Mouse (Mus musculus): ENCODE results near the gene Capns2. TPM values are rescaled to one million over a fixed set of nuclear protein-coding genes. Genes with fewer than 3 reads are reported as not detected.

Capns2 gene
- polyA plus RNA-seq (2016; fragmentation: Nextera tagmentation; extraction: Ambion mirVana), result not detected in 2 replicates

GRCm38 (mm10) chr8:92901107-92901506 lies at the start of gene Capns2:
TSS of gene Capns2 (plus strand) at chr8:92901407.
- no peak within 1 kb of the TSS for H3K9ac ChIP-seq
- WGBS (ENCODE audit: insufficient replicate concordance), result 91% methylated on average over 5 of the region's 5 CpGs
- H3K27ac ChIP-seq, result no peak within 1 kb of the TSS
- ATAC-seq, result no peak
- no peaks in the 10 kb centered on the region for H3K27me3 ChIP-seq (replicated peaks)
- no peaks in the 10 kb centered on the region for H3K4me1 ChIP-seq
- H3K36me3 ChIP-seq, result no peaks in the 10 kb centered on the region
- no peaks in the 10 kb centered on the region for H3K9me3 ChIP-seq (replicated peaks)
- no peak within 1 kb of the TSS for H3K4me2 ChIP-seq
- no peak within 1 kb of the TSS for H3K4me3 ChIP-seq

GRCm38 (mm10) chr8:92853188-92853983 lies 47.8 kb upstream of the Capns2 start:
- 38% methylated on average over 18 of the region's 18 CpGs for WGBS (ENCODE audit: insufficient replicate concordance)
- no peak for ATAC-seq
- no peaks in the 10 kb centered on the region for H3K36me3 ChIP-seq
- H3K27me3 ChIP-seq (replicated peaks), result peaks cover 35% of the 10 kb centered on the region
- no peak overlapping the region for H3K4me3 ChIP-seq
- peaks cover 13% of the 10 kb centered on the region; the same call in 1 of the 2 replicates for H3K4me1 ChIP-seq
- no peaks in the 10 kb centered on the region for H3K9me3 ChIP-seq (replicated peaks)
- H3K4me2 ChIP-seq, result no peak overlapping the region
- no peak overlapping the region for H3K27ac ChIP-seq
- no peak overlapping the region for H3K9ac ChIP-seq

- WGBS (ENCODE audit: insufficient replicate concordance), result 54% methylated on average over 3 of the region's 3 CpGs
- no peak overlapping the region for H3K27ac ChIP-seq
- ATAC-seq, result no peak
Measured at GRCm38 (mm10) chr8:92854673-92855072, 46.5 kb upstream of the Capns2 start.

DNA sequence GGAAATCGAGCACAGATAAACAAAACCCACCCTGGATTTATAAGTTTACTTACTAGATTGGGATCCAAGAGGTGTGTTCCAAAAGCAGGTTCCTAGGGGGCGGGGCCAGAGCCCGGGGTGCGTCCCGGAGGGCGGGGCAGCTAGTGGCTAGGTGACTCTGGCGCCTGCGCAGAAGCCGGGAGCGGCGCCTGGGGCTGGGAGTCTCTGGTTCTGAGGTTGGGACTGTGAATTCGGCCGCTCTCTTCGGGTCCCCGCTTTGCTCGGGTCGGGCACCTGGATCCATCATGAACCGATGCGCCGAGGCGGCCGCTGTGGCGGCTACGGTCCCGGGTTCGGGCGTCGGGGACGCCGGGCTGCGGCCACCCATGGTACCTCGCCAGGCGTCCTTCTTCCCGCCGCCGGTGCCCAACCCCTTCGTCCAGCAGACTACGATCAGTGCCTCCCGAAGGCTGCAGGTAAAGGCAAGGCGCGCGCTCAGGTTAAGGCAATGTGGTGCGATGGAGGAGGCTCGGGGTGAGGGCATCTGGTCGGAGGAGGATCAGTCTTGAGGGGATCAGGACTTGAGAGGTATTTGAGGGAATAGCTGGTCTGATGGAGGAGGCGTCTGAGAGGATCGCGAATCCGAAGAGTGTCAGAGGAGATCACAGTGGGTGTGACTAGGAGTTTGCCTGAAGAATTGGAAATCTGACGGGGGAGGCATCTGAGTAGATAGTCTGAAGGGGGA lies 45.9 kb upstream of the Capns2 start, which contains the start of gene Lpcat2:
Gene Lpcat2, plus strand, starts transcription at position 169 of the 724 bp plus-strand sequence.
- 6% methylated on average over 50 of the region's 50 CpGs for WGBS (ENCODE audit: insufficient replicate concordance)
- H3K27ac ChIP-seq, result no peak within 1 kb of the TSS
- peaks cover 13% of the 10 kb centered on the region; the same call in 1 of the 2 replicates for H3K4me1 ChIP-seq
- H3K9me3 ChIP-seq (replicated peaks), result no peaks in the 10 kb centered on the region
- H3K27me3 ChIP-seq (replicated peaks), result peaks cover 35% of the 10 kb centered on the region
- H3K36me3 ChIP-seq, result no peaks in the 10 kb centered on the region
- peak within 1 kb of the TSS; percentile 75 for H3K4me2 ChIP-seq
- peak within 1 kb of the TSS; percentile 50; the same call in 1 of the 2 replicates for H3K9ac ChIP-seq
- peak; percentile 62 for ATAC-seq
- H3K4me3 ChIP-seq, result peak within 1 kb of the TSS; percentile 58

More at GRCm38 (mm10) chr8:92854673-92855072, 46.5 kb upstream of the Capns2 start:
- Histone ChIP-seq H3K9me3 (replicated peaks) (no peaks in the 10 kb centered on the region), H3K36me3 (no peaks in the 10 kb centered on the region), H3K4me3 (no peak overlapping the region), H3K9ac (no peak overlapping the region), H3K4me1 (peaks cover 13% of the 10 kb centered on the region; the same call in 1 of the 2 replicates), H3K27me3 (replicated peaks) (peaks cover 35% of the 10 kb centered on the region), H3K4me2 (peak overlapping the region; percentile 75)

- no peak for ATAC-seq
- no peak overlapping the region for H3K9ac ChIP-seq
- H3K4me2 ChIP-seq, result peak overlapping the region; percentile 75; the same call in 1 of the 2 replicates
- H3K9me3 ChIP-seq (replicated peaks), result no peaks in the 10 kb centered on the region
- H3K4me3 ChIP-seq, result no peak overlapping the region; the same call in 1 of the 2 replicates
- H3K27me3 ChIP-seq (replicated peaks), result peaks cover 35% of the 10 kb centered on the region
- 21% methylated on average over 7 of the region's 7 CpGs for WGBS (ENCODE audit: insufficient replicate concordance)
- no peaks in the 10 kb centered on the region for H3K36me3 ChIP-seq
- H3K27ac ChIP-seq, result no peak overlapping the region
- H3K4me1 ChIP-seq, result peaks cover 13% of the 10 kb centered on the region; the same call in 1 of the 2 replicates
Measured at GRCm38 (mm10) chr8:92856273-92856986, 44.8 kb upstream of the Capns2 start.

DNA sequence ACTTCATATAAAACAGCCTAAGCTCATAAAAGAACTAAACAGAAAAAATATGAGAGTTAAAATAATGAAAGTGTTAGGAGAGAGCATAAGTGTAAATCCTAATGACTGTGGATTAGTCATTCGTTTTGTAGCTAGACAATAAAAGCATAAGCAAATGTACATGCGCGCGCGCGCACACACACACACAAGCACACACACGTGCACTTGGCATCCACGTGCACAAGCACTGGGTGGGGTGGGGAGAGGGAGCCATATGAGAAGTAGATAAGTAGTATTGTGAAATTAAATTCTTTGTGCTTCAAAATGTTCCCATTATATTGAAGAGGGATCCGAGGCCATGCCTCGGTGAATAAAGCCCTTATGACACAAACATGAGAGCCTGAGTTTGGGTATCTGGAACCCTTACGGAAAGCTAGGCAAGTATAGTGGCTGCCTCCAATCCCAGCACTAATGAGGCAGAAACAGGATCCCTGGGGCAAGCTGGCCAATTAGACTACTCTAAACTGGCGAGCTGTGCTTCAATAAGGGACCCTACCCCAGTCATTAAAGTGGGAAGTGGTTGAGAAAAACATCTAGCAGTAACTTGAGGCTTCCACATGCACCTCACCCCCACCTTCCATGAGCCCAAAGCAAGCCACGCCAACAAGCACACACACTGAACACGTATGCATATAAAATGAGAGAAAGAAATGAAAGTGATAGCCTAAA lies 42.6 kb upstream of the Capns2 start:
- Histone ChIP-seq H3K4me1 (peaks cover 13% of the 10 kb centered on the region; the same call in 1 of the 2 replicates), H3K4me3 (no peak overlapping the region), H3K36me3 (no peaks in the 10 kb centered on the region), H3K9me3 (replicated peaks) (no peaks in the 10 kb centered on the region), H3K4me2 (no peak overlapping the region), H3K27ac (no peak overlapping the region), H3K27me3 (replicated peaks) (peaks cover 30% of the 10 kb centered on the region), H3K9ac (no peak overlapping the region)
- 72% methylated on average over 14 of the region's 14 CpGs for WGBS (ENCODE audit: insufficient replicate concordance)
- ATAC-seq, result no peak

DNA sequence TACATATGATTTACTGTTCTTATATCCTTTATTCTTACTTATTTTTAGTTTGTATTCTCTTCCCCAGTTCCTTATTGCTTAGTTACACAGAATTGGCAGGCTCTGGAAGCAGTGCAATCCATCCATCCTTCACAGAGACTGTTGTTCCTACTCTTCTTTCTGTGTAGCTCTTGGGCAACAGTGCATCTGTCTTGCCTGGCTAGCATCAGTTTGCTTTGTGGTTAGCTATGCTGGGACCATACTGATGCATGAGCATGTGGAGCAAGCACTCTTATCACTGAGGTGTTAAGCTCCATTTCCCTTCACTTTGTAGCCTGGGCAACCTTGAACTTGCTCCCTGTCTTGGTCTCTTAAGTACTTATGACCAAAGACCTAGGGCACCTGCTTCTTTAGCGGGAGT lies 39.2 kb upstream of the Capns2 start:
- Histone ChIP-seq H3K9me3 (replicated peaks) (no peaks in the 10 kb centered on the region), H3K9ac (no peak overlapping the region), H3K27me3 (replicated peaks) (no peaks in the 10 kb centered on the region), H3K36me3 (no peaks in the 10 kb centered on the region), H3K4me3 (no peak overlapping the region), H3K4me1 (no peaks in the 10 kb centered on the region), H3K27ac (no peak overlapping the region), H3K4me2 (no peak overlapping the region)
- 79% methylated on average over 1 of the region's 1 CpGs for WGBS (ENCODE audit: insufficient replicate concordance)
- no peak for ATAC-seq

DNA sequence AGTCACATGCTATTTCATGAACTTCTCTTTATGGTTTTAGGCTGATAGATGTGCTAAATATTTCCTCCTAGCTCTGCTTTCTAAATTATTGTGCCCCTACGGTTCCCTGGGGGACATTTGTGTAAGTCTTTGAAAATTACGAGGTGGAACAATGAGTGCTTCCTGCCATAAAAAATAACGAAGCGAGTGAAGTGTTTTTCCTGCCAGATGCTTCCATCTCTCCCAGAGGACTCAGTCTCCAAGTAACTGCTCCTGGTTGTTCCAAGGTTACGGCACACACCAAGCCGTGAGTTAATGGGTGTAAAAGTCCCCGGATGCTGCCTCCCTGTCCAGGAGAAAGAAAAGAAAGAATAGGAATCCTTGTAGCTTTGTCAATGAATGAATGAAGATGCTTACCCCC lies 30.9 kb upstream of the Capns2 start:
- Histone ChIP-seq H3K9ac (no peak overlapping the region), H3K4me1 (no peaks in the 10 kb centered on the region), H3K9me3 (replicated peaks) (no peaks in the 10 kb centered on the region), H3K4me3 (no peak overlapping the region), H3K4me2 (no peak overlapping the region), H3K27me3 (replicated peaks) (no peaks in the 10 kb centered on the region), H3K36me3 (no peaks in the 10 kb centered on the region), H3K27ac (no peak overlapping the region)
- ATAC-seq, result no peak
- 75% methylated on average over 7 of the region's 7 CpGs for WGBS (ENCODE audit: insufficient replicate concordance)

DNA sequence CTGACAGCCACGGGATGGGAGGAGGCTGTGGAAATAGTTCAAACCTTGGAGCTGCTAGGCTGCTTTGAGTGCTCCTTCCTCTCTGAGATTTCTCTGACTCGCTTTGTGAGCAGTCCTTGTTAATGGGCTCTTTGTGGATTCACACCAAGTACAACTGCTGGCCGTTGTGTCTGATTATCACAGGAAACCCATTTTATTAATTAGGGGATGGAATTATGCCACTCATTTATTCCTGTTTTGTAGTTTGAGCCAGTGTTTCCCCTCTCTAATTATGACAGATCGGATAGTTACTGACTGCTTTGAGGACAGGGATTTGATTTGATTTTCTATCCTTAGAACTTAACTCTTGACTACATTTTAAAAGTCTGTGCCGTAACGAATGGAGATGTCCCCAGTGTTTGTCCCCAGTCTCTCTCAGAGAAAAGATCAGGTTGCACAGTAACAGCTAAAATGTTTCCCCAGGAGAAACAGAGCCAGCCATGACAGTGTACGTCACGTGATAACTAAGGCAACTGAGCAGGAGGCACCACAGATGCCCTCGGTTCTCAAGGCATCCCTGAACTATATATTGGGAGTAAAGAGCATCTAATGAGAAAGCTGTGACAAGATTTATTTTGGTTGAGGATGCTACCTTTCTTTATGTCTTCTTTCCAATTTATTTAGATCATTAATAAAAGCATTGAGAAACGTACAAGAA lies 29.0 kb upstream of the Capns2 start:
- no peaks in the 10 kb centered on the region for H3K9me3 ChIP-seq (replicated peaks)
- H3K27ac ChIP-seq, result no peak overlapping the region
- 73% methylated on average over 10 of the region's 10 CpGs for WGBS (ENCODE audit: insufficient replicate concordance)
- H3K4me3 ChIP-seq, result no peak overlapping the region
- H3K36me3 ChIP-seq, result no peaks in the 10 kb centered on the region
- H3K9ac ChIP-seq, result no peak overlapping the region
- H3K4me1 ChIP-seq, result no peaks in the 10 kb centered on the region
- no peaks in the 10 kb centered on the region for H3K27me3 ChIP-seq (replicated peaks)
- no peak for ATAC-seq
- H3K4me2 ChIP-seq, result no peak overlapping the region

GRCm38 (mm10) chr8:92875795-92876194 lies 25.4 kb upstream of the Capns2 start:
- Histone ChIP-seq H3K4me1 (no peaks in the 10 kb centered on the region), H3K27ac (no peak overlapping the region), H3K9me3 (replicated peaks) (no peaks in the 10 kb centered on the region), H3K4me2 (no peak overlapping the region), H3K36me3 (no peaks in the 10 kb centered on the region), H3K9ac (no peak overlapping the region), H3K4me3 (no peak overlapping the region), H3K27me3 (replicated peaks) (no peaks in the 10 kb centered on the region)
- ATAC-seq, result no peak
- 67% methylated on average over 10 of the region's 10 CpGs for WGBS (ENCODE audit: insufficient replicate concordance)

DNA sequence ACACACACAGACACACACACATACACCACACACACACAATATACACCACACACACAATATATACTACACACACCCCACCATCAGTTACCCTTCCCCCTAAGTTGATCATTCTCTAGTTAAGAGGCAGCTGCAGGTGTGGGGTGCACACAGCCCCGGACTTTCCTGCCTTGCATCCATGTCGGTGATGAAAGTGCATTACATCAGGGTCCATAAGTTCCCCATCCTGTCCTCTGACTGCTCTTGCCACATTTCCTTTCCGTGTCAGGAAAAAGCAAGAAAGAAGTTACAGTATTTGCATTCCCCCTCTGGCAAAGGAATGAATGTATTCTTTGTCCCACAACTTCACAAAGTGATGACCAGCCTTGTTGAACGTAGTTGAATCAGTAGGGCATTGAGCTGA lies 20.0 kb upstream of the Capns2 start:
- Histone ChIP-seq H3K4me2 (no peak overlapping the region), H3K27me3 (replicated peaks) (no peaks in the 10 kb centered on the region), H3K4me1 (no peaks in the 10 kb centered on the region), H3K9ac (no peak overlapping the region), H3K9me3 (replicated peaks) (no peaks in the 10 kb centered on the region), H3K36me3 (no peaks in the 10 kb centered on the region), H3K4me3 (no peak overlapping the region), H3K27ac (no peak overlapping the region)
- WGBS (ENCODE audit: insufficient replicate concordance), result 51% methylated on average over 4 of the region's 4 CpGs
- no peak for ATAC-seq
